8 mouse cellular contexts compared by ENCODE assay signal in genomic region chr2:181581402-181582120, GRCm38 (mm10). TPM values are rescaled to one million over a fixed set of nuclear protein-coding genes. Genes with fewer than 3 reads are reported as not detected.
A peak's percentile ranks its signal among the peaks of the same experiment; 100 is the strongest.
DNase-seq lines count a peak whose midpoint lies in the region; ATAC-seq and TF ChIP-seq lines count a peak whose summit lies in the region.

No protein-coding gene starts in this region.

- TF ChIP-seq CTCF in bone marrow macrophage, adult 2 months (IDR thresholded peaks at IDR 0.05; ENCODE audit: low read depth, low read length) = no peak
- no peak for TF ChIP-seq CTCF in embryonic fibroblast, embryonic 13.5 days (IDR thresholded peaks at IDR 0.05; ENCODE audit: borderline replicate concordance, insufficient read depth, low read length)
- TF ChIP-seq CTCF in spleen, adult 2 months (IDR thresholded peaks at IDR 0.05; ENCODE audit: extremely low read depth, insufficient read depth, insufficient read length, insufficient replicate concordance) = no peak

- H3K27ac ChIP-seq in bone marrow macrophage, adult 2 months (ENCODE audit: insufficient read depth, low read depth, low read length) = peak overlapping the region; percentile 82
- H3K27ac ChIP-seq in embryonic fibroblast, embryonic 13.5 days (ENCODE audit: insufficient read depth, low read length) = peak overlapping the region; percentile 92
- H3K27ac ChIP-seq in limb, embryonic 13.5 days = peak overlapping the region; percentile 91
- H3K27ac ChIP-seq in midbrain, embryonic 14.5 days (replicated peaks; ENCODE audit: low read depth, low read length) = peak overlapping the region; percentile 91
- peak overlapping the region; percentile 86 for H3K27ac ChIP-seq in spleen, adult 2 months (ENCODE audit: insufficient read depth, low read length)

- peak overlapping the region; percentile 85 for H3K9ac ChIP-seq in limb, embryonic 13.5 days
- peak overlapping the region; percentile 86 for H3K9ac ChIP-seq in midbrain, embryonic 14.5 days (replicated peaks; ENCODE audit: low read length)

- peaks cover 12% of the 10 kb centered on the region for H3K4me1 ChIP-seq in bone marrow macrophage, adult 2 months (ENCODE audit: control insufficient read depth, insufficient read depth, low read length)
- 0 out of 2 replicates have a peak, but pooled peaks cover 5% of the 10 kb centered on the region for H3K4me1 ChIP-seq in embryonic fibroblast, embryonic 13.5 days (ENCODE audit: control insufficient read depth, insufficient read depth, low read length)
- peaks cover 17% of the 10 kb centered on the region for H3K4me1 ChIP-seq in limb, embryonic 13.5 days
- H3K4me1 ChIP-seq in midbrain, embryonic 14.5 days (ENCODE audit: control insufficient read depth, insufficient read depth, low read length) = peaks cover 9% of the 10 kb centered on the region
- peaks cover 3% of the 10 kb centered on the region; the same call in 1 of the 2 replicates for H3K4me1 ChIP-seq in spleen, adult 2 months (ENCODE audit: control insufficient read depth, insufficient read depth, insufficient read length)

- H3K4me3 ChIP-seq in bone marrow macrophage, adult 2 months (ENCODE audit: insufficient read depth, low read length) = peak overlapping the region; percentile 96
- peak overlapping the region; percentile 67 for H3K4me3 ChIP-seq in embryonic fibroblast, embryonic 13.5 days (ENCODE audit: insufficient read depth, low read length)
- H3K4me3 ChIP-seq in limb, embryonic 13.5 days = peak overlapping the region; percentile 76
- peak overlapping the region; percentile 68 for H3K4me3 ChIP-seq in midbrain, embryonic 14.5 days (replicated peaks; ENCODE audit: low read depth, low read length)
- H3K4me3 ChIP-seq in spleen, adult 2 months (ENCODE audit: extremely low read depth, insufficient read depth, insufficient read length) = peak overlapping the region; percentile 78

- no peaks in the 10 kb centered on the region for H3K9me3 ChIP-seq in limb, embryonic 13.5 days
- no peaks in the 10 kb centered on the region for H3K9me3 ChIP-seq in midbrain, embryonic 14.5 days (ENCODE audit: control insufficient read depth, low read length)

- TF ChIP-seq POLR2A in bone marrow macrophage, adult 2 months (IDR thresholded peaks at IDR 0.05; ENCODE audit: borderline replicate concordance, low read depth, low read length) = no peak
- peak; percentile 71 for TF ChIP-seq POLR2A in embryonic fibroblast, embryonic 13.5 days (IDR thresholded peaks at IDR 0.05; ENCODE audit: low read depth, low read length)
- peak; percentile 51 for TF ChIP-seq POLR2A in spleen, adult 2 months (IDR thresholded peaks at IDR 0.05; ENCODE audit: low read depth, low read length)

- peak; percentile 88 for DNase-seq in B cell, adult 2 months
- DNase-seq in heart, adult 9 months (ENCODE audit: low spot score in 2 of 2) = peak; percentile 79 to 85
- peak; percentile 90 for DNase-seq in kidney, adult 9 months
- peak; percentile 90 for DNase-seq in midbrain, embryonic 14.5 days
- peak in 1 of 2 experiments; percentile 84 for DNase-seq in spleen, adult 2 months (ENCODE audit: low read depth in 1 of 2, low spot score in 2 of 2)

- no peaks in the 10 kb centered on the region for H3K27me3 ChIP-seq in limb, embryonic 13.5 days
- H3K27me3 ChIP-seq in midbrain, embryonic 14.5 days (ENCODE audit: control insufficient read depth, insufficient read depth, low read length) = no peaks in the 10 kb centered on the region
- H3K27me3 ChIP-seq in spleen, adult 2 months (ENCODE audit: control insufficient read depth, insufficient read depth, low read length) = no peaks in the 10 kb centered on the region

- peak; percentile 80 for ATAC-seq in limb, embryonic 13.5 days (ENCODE audit: low FRiP score, low read depth)
- ATAC-seq in midbrain, embryonic 14.5 days (ENCODE audit: low FRiP score, low TSS enrichment) = peak; percentile 82

- peaks cover 35% of the 10 kb centered on the region for H3K36me3 ChIP-seq in limb, embryonic 13.5 days
- peaks cover 41% of the 10 kb centered on the region for H3K36me3 ChIP-seq in midbrain, embryonic 14.5 days (ENCODE audit: control insufficient read depth, insufficient read depth, low read length)
- peaks cover 10% of the 10 kb centered on the region for H3K36me3 ChIP-seq in spleen, adult 2 months (ENCODE audit: control insufficient read depth, insufficient read depth, low read length)

- under 1% methylated on average over 49 of the region's 49 CpGs for WGBS in limb, embryonic 13.5 days
- under 1% methylated on average over 49 of the region's 49 CpGs for WGBS in midbrain, embryonic 14.5 days
- WGBS in spleen, adult 2 months = under 1% methylated on average over 49 of the region's 49 CpGs

- H3K4me2 ChIP-seq in limb, embryonic 13.5 days (replicated peaks) = peak overlapping the region; percentile 93
- peak overlapping the region; percentile 96 for H3K4me2 ChIP-seq in midbrain, embryonic 14.5 days (ENCODE audit: low read length)

RNA-seq across cellular contexts. Expression of gene Uckl1, which starts 3.1 kb away (rescaled TPM):
- polyA plus RNA-seq in bone marrow macrophage, adult 2 months (2012; ENCODE audit: insufficient read depth, insufficient read length, missing spikeins) = 108 and 113 TPM in 2 replicates
- polyA plus RNA-seq in embryonic fibroblast, embryonic 13.5 days (2011; ENCODE audit: insufficient read length, low read depth, missing spikeins) = 62.0 and 65.1 TPM in 2 replicates
- 43.5 and 46.2 TPM in 2 replicates for polyA plus RNA-seq in limb, embryonic 13.5 days (2015; fragmentation: Nextera tagmentation; extraction: Ambion mirVana)
- polyA plus RNA-seq in midbrain, embryonic 14.5 days (2014; fragmentation: Nextera tagmentation; extraction: Ambion mirVana) = 61.0 and 65.6 TPM in 2 replicates
- 170 and 197 TPM in 2 replicates for polyA plus RNA-seq in spleen, adult 2 months (2012; rRNA removed)

RNA-seq across cellular contexts. Expression of gene Prpf6, which starts 10.1 kb away (rescaled TPM):
- 38.1 and 45.7 TPM in 2 replicates for polyA plus RNA-seq in bone marrow macrophage, adult 2 months (2012; ENCODE audit: insufficient read depth, insufficient read length, missing spikeins)
- polyA plus RNA-seq in embryonic fibroblast, embryonic 13.5 days (2011; ENCODE audit: insufficient read length, low read depth, missing spikeins) = 55.9 and 59.4 TPM in 2 replicates
- 70.5 and 71.5 TPM in 2 replicates for polyA plus RNA-seq in limb, embryonic 13.5 days (2015; fragmentation: Nextera tagmentation; extraction: Ambion mirVana)
- 59.9 and 65.8 TPM in 2 replicates for polyA plus RNA-seq in midbrain, embryonic 14.5 days (2014; fragmentation: Nextera tagmentation; extraction: Ambion mirVana)
- polyA plus RNA-seq in spleen, adult 2 months (2012; rRNA removed) = 11.6 and 11.8 TPM in 2 replicates

RNA-seq across cellular contexts. Expression of gene Zfp512b, which starts 11.0 kb away (rescaled TPM):
- 18.6 and 23.0 TPM in 2 replicates for polyA plus RNA-seq in bone marrow macrophage, adult 2 months (2012; ENCODE audit: insufficient read depth, insufficient read length, missing spikeins)
- 31.8 and 41.0 TPM in 2 replicates for polyA plus RNA-seq in embryonic fibroblast, embryonic 13.5 days (2011; ENCODE audit: insufficient read length, low read depth, missing spikeins)
- polyA plus RNA-seq in limb, embryonic 13.5 days (2015; fragmentation: Nextera tagmentation; extraction: Ambion mirVana) = 67.2 and 69.4 TPM in 2 replicates
- 72.6 and 75.3 TPM in 2 replicates for polyA plus RNA-seq in midbrain, embryonic 14.5 days (2014; fragmentation: Nextera tagmentation; extraction: Ambion mirVana)
- 32.3 and 42.2 TPM in 2 replicates for polyA plus RNA-seq in spleen, adult 2 months (2012; rRNA removed)

RNA-seq across cellular contexts. Expression of gene Samd10, which starts 17.5 kb away (rescaled TPM):
- polyA plus RNA-seq in bone marrow macrophage, adult 2 months (2012; ENCODE audit: insufficient read depth, insufficient read length, missing spikeins) = 5.0 and 5.3 TPM in 2 replicates
- polyA plus RNA-seq in embryonic fibroblast, embryonic 13.5 days (2011; ENCODE audit: insufficient read length, low read depth, missing spikeins) = 3.6 and 3.7 TPM in 2 replicates
- polyA plus RNA-seq in limb, embryonic 13.5 days (2015; fragmentation: Nextera tagmentation; extraction: Ambion mirVana) = 7.8 and 8.6 TPM in 2 replicates
- 215 and 245 TPM in 2 replicates for polyA plus RNA-seq in midbrain, embryonic 14.5 days (2014; fragmentation: Nextera tagmentation; extraction: Ambion mirVana)
- 15.0 and 22.8 TPM in 2 replicates for polyA plus RNA-seq in spleen, adult 2 months (2012; rRNA removed)
